Mouse (Mus musculus): Measurements from ENCODE around the gene Gm3376.
"Not testable (repeated sequence)": the region's sequence is repeated elsewhere in the genome, so short reads cannot be mapped to it uniquely, and the experiment has no call there.

Gm3376 gene

GRCm38 (mm10) chrY:3771373-3771772, at the start of gene Gm3376:
Gm3376 (plus strand) TSS chrY:3771673.
- DNase-seq, result not testable (repeated sequence)

All from cerebellum, postnatal 10 days (tissue).